Mouse (Mus musculus) left cerebral cortex, postnatal 14 days (tissue): Measurements from ENCODE around the gene Kif16b. TPM values are rescaled to one million over a fixed set of nuclear protein-coding genes. Genes with fewer than 3 reads are reported as not detected.
A peak's percentile ranks its signal among the peaks of the same experiment; 100 is the strongest.

Source experiments
- DNase-seq, 2 experiments: peaks; one replicate each; pipeline ENCODE4 v3.0.0; 2021 to 2022; ENCODE audit warnings: low spot score in 2 of 2, mixed read lengths in 1 of 2
- intact Hi-C: fragments of 180-260 bp; cut with DNase I; formaldehyde crosslinking; loops from one replicate; pipeline ENCODE4 v1.15.1; 2025
- total RNA-seq, 2 experiments: library from RNA; stranded (reverse); gene quantifications; 2 replicates each; pipeline ENCODE4 v1.2.3; 2021

Kif16b gene
- total RNA-seq, 2 experiments from 2014 or later = 8.7 to 9.7 TPM

GRCm38 (mm10) chr2:142879257-142879818 is 22.0 kb downstream of the Kif16b start:
- DNase-seq = no peak
- intact Hi-C loops = no loop called here

GRCm38 (mm10) chr2:142876636-142877035 is 24.7 kb downstream of the Kif16b start:
- DNase-seq = no peak
- intact Hi-C loops = no loop called here

- DNase-seq = no peak
- intact Hi-C loops = no loop called here
Observed at GRCm38 (mm10) chr2:142875936-142876335, 25.4 kb downstream of the Kif16b start.

GRCm38 (mm10) chr2:142874562-142874961 is 26.8 kb downstream of the Kif16b start:
- intact Hi-C loops = no loop called here
- no peak for DNase-seq

- DNase-seq = no peak
- intact Hi-C loops = no loop called here
Observed at GRCm38 (mm10) chr2:142870055-142870454, 31.3 kb downstream of the Kif16b start.

- intact Hi-C loops = no loop called here
- no peak for DNase-seq
Observed at GRCm38 (mm10) chr2:142867481-142867880, 33.9 kb downstream of the Kif16b start.

- no peak for DNase-seq
- intact Hi-C loops = no loop called here
Observed at GRCm38 (mm10) chr2:142860994-142861393, 40.3 kb downstream of the Kif16b start.

- peak; percentile 73 to 87 for DNase-seq
- intact Hi-C loops = loop anchor here (2.0 to 5.0 kb wide), 2 partner anchors 107 to 233 kb away; no protein-coding TSS in a partner anchor
Observed at GRCm38 (mm10) chr2:142859452-142859851, 41.9 kb downstream of the Kif16b start.

GRCm38 (mm10) chr2:142838775-142839174 is 62.6 kb downstream of the Kif16b start:
- DNase-seq = no peak
- intact Hi-C loops = no loop called here

GRCm38 (mm10) chr2:142838118-142838517 is 63.2 kb downstream of the Kif16b start:
- DNase-seq = no peak
- intact Hi-C loops = no loop called here

- DNase-seq = no peak
- intact Hi-C loops = no loop called here
Observed at GRCm38 (mm10) chr2:142834751-142835150, 66.6 kb downstream of the Kif16b start.

GRCm38 (mm10) chr2:142832617-142833422 is 68.5 kb downstream of the Kif16b start:
- intact Hi-C loops = no loop called here
- DNase-seq = no peak

- intact Hi-C loops = loop anchor here (10.0 kb wide), 1 partner anchor 558 kb away; no protein-coding TSS in a partner anchor
- peak; percentile 72 to 73 for DNase-seq
Observed at GRCm38 (mm10) chr2:142813033-142813432, 88.3 kb downstream of the Kif16b start.

GRCm38 (mm10) chr2:142803760-142804448 is 97.4 kb downstream of the Kif16b start:
- no peak for DNase-seq
- intact Hi-C loops = no loop called here

- no peak for DNase-seq
- intact Hi-C loops = no loop called here
Observed at GRCm38 (mm10) chr2:142797310-142797709, 104.0 kb downstream of the Kif16b start.

GRCm38 (mm10) chr2:142775358-142775757 is 126.0 kb downstream of the Kif16b start:
- intact Hi-C loops = no loop called here
- DNase-seq = no peak

GRCm38 (mm10) chr2:142774752-142775151 is 126.6 kb downstream of the Kif16b start:
- DNase-seq = no peak
- intact Hi-C loops = no loop called here

GRCm38 (mm10) chr2:142769647-142770121 is 131.6 kb downstream of the Kif16b start:
- DNase-seq = peak; percentile 38 to 47
- intact Hi-C loops = no loop called here

GRCm38 (mm10) chr2:142764276-142764675 is 137.1 kb downstream of the Kif16b start:
- intact Hi-C loops = no loop called here
- DNase-seq = no peak

GRCm38 (mm10) chr2:142760843-142761242 is 140.5 kb downstream of the Kif16b start:
- no peak for DNase-seq
- intact Hi-C loops = no loop called here
